Mouse (Mus musculus) kidney, postnatal 36 days (tissue): ENCODE data around the gene Trpc4ap.

Source experiments
- DNase-seq, 2 experiments: peaks; one replicate each; pipeline ENCODE4 v3.0.0; 2021 to 2022; ENCODE audit warnings: mixed read lengths in 2 of 2

The Trpc4ap gene

DNA sequence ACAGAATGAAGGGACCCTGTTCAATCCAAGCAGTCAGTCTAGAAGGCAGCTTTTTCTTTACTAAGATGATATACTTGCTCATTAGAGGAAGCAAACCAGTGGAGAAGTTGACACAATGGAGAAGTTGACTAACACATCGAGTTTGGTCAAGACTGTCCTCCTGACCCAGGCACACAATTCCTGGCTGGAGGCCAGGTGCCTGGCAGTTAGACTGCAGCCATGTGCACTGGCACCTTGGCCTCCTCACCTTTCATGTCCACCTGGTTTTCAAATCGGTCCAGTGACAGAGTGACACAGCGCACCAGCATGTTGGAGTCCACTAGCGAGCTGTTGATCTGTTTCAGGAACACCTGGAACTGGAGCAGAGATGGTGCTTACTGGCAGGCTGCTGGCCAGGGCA is 54.8 kb downstream of the Trpc4ap start:
- peak; percentile 30 to 68 for DNase-seq

DNA sequence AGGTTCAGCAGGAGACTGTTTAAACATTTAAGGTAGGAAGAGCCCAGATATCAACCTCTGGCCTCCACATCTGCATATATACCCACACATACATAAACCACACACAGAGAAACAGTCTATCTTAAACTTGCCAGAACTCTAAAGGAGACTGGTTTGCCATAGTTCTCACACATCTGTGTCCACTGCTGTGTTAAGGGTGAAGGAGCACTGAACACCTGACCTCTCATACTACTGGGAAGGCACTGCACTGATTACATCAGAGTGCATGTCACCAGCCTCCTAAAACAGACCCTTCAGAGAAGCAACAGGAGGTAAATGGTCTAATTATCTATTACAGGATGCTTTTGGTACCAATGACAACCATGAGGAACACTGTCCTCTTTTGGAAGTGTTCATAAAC is 55.3 kb downstream of the Trpc4ap start:
- DNase-seq = no peak

DNA sequence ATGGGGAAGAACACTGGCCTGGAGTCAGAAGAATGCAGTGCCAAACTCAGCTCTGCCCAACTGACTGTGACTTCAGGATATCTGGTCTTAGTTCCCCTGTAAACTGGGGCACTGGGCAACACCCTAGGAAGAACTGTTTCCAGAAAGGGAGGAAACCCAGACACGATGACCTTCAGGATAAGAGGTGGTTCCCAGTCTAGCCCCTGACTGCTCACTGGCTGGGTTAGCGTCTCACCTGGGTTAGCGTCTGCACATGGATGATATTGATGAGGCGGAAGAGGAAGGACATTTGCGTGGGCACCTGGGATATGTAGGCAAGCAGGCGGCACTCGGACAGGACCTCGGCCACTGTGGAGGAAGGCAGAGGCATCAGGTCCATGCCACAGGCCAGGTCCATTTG is 56.2 kb downstream of the Trpc4ap start:
- no peak for DNase-seq

DNA sequence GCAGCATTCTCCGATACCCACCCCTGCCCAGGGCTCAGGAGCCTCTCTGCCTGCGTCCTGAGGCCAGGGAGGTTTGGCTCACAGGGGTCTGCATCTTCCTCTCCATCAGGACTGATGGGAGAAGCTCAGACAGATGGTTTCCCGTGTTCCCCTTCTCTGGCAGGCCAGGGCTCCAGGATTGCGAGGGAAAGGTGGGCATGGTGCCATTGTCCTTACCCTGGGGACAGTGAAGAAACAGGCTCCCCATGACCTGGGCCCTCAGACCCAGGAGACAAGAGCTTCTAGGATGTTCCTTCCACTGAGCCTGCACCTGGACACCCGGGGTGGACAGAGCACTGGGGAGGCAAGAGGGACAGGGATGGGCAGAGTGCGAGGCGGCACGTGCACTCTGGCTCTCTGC is 57.6 kb downstream of the Trpc4ap start:
- DNase-seq = no peak

DNA sequence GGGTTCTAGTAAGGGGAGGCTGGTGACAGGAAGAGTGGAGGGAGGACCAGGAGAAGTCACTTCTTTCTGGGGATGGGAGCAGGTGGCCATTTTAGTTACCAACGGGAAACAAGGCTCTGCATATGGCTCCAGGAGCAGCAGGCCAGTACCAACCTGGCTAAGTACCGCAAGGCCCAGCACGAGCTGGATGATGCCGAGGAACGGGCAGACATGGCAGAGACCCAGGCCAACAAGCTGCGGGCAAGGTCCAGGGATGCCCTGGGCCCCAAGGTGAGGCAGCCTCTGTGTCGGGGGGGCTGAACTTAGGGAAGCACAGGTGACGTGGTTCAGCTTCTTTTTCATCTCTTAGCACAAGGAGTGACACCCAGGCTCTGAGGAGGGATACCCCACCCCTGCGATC is 58.5 kb downstream of the Trpc4ap start:
- no peak for DNase-seq

DNA sequence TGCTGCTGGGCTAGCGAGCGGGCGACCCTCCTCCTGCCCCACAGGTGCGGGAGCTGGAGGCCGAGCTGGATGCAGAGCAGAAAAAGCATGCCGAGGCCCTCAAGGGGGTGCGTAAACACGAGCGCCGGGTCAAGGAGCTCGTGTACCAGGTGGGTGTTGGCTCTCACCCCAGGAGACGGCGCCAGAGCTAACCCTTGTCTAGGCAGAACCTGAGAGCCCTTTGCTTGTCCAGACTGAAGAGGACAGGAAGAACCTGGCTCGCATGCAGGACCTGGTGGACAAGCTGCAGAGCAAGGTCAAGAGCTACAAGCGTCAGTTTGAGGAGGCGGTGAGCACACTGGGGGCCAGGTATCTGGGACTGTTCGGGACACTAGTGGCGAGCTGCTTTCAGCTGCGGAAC is 59.1 kb downstream of the Trpc4ap start:
- DNase-seq = no peak

DNA sequence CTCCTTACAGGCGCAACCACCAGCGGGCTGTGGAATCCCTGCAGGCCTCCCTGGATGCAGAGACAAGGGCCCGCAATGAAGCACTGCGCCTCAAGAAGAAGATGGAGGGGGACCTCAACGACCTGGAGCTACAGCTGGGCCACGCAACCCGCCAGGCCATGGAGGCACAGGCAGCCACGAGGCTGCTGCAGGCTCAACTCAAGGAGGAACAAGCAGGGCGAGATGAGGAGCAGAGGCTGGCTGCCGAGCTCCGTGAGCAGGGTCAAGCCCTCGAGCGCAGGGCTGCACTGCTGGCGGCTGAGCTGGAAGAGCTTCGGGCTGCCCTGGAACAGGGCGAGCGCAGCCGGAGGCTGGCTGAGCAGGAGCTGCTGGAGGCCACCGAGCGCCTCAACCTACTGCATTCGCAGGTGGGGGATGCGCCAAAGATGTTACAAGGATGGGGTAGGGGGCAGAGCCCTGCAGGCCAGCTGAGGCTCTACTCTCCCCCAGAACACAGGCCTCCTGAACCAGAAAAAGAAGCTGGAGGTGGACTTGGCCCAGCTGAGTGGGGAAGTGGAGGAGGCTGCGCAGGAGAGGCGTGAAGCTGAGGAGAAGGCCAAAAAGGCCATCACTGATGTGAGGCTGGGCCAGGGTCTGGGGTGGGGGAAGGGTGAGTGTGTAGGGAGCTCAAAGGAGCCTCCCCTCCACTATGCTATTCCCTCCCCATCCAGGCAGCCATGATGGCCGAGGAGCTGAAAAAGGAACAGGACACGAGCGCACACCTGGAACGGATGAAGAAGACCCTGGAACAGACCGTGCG is 59.8 kb downstream of the Trpc4ap start:
- DNase-seq = no peak

DNA sequence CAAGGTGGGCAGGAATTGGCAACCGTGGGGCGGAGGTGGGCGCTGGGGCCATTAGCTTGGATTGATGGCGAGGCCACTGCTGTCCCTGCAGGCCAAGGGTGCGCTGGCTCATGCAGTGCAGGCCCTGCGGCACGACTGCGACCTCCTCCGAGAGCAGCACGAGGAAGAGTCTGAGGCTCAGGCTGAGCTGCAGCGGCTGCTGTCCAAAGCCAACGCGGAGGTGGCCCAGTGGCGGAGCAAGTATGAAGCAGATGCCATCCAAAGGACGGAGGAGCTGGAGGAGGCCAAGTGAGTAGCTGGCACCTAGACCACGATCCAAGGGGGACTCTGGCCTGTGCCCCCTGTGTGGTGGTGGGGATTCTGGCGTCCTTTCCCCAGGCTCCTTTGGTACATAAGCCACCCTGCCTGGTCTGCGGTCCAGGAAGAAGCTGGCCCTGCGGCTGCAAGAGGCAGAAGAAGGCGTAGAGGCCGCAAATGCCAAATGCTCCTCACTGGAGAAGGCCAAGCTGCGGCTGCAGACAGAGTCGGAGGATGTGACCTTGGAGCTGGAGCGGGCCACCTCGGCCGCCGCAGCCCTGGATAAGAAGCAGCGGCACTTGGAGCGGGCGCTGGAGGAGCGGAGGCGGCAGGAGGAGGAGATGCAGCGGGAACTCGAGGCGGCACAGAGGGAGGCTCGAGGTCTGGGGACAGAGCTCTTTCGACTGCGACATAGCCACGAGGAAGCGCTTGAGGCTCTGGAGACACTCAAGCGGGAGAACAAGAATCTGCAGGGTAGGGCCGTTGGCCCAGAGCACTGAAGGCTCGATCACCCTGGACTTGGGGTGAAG is 61.4 kb downstream of the Trpc4ap start:
- peak in 1 of 2 experiments; percentile 41 for DNase-seq

DNA sequence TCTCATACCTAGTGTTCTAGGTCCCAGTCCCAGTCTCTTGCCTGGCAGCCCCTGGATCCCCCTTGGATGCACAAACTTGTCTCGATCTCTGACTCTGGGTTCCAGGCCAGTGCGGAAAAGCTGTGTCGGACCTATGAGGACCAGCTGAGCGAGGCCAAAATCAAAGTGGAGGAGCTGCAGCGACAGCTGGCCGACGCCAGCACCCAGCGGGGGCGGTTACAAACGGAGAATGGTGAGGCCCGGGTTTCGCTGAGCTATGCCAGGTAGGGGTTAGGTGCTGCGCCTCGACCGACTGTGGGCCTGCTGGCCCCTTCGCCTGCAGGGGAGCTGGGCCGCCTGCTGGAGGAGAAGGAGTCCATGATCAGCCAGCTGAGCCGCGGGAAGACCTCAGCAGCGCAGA is 62.0 kb downstream of the Trpc4ap start:
- DNase-seq = no peak

DNA sequence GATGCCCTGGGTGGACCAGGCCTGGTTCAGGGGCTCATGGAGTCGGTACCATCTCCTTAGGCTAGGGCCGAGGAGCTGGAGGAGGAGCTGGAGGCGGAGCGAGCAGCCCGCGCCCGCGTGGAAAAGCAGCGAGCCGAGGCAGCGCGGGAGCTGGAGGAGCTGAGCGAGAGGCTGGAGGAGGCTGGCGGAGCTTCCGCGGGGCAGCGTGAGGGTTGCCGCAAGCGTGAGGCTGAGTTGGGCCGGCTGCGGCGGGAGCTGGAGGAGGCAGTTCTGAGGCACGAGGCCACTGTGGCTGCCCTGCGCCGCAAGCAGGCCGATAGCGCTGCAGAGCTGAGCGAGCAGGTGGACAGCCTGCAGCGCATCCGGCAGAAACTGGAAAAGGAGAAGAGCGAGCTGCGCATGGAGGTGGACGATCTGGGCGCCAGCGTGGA is 62.9 kb downstream of the Trpc4ap start:
- peak; percentile 21 to 59 for DNase-seq

DNA sequence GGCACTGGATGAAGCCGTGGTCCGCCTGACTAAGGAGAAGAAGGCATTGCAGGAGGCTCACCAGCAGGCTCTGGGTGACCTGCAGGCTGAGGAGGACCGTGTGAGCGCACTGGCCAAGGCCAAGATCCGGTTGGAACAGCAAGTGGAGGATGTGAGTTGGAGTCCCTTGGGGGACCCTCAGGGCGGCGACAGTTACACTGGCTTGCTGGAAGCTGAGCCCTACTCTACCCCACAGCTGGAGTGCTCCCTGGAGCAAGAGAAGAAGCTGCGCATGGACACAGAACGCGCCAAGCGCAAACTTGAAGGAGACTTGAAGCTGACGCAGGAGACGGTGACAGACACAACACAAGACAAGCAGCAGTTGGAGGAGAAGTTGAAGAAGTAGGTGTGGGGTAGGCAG is 63.7 kb downstream of the Trpc4ap start:
- DNase-seq = no peak

DNA sequence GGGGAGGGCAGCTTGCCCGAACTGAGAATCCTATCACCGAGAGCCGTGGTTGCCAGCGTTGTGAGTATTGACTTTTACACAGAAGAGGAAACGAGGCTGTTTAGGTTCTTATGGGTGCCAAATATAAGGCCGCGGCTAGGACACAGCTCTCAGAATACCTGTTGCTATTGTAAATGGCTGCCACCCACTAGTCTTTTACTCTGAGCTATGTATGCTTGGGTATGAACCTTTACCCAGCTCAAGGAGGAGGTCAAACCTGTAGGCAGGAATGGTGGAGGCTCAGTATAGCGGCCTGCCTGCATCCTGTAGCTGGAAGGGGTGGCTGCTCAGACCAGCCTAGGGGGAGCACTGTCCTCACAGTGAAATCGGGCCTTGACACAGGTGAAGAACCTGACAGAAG is 64.1 kb downstream of the Trpc4ap start:
- no peak for DNase-seq

DNA sequence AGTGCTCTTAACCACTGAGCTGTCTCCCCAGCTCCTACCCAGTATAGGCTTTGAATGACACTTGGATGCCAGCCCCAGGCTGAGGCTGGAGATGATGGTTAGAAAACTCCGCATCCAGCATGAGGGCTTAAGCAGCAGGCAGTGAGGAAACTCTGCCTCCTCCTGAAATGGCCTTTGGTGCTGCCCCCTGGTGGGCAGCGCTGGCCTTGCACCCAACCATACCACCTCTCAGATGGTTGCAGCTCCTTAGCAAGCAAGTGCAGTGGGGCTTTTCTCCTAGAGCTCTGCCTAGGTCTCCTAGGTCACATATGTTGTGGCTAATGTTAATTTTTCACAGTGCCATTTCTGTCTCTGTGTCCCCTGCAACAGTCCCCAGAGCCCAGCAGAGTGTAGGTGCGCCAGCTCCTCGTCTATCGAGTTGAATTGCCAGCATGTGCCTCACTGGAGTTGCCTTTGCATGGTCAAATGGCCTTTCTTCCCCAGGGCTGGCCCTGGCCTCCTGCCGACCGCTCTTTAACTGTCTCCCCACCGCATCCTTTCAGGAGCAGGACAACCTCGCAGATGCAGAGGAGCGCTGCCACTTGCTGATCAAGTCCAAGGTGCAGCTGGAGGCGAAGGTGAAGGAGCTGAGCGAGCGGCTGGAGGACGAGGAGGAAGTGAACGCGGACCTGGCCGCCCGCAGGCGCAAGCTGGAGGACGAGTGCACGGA is 65.0 kb downstream of the Trpc4ap start:
- peak; percentile 57 to 88 for DNase-seq

DNA sequence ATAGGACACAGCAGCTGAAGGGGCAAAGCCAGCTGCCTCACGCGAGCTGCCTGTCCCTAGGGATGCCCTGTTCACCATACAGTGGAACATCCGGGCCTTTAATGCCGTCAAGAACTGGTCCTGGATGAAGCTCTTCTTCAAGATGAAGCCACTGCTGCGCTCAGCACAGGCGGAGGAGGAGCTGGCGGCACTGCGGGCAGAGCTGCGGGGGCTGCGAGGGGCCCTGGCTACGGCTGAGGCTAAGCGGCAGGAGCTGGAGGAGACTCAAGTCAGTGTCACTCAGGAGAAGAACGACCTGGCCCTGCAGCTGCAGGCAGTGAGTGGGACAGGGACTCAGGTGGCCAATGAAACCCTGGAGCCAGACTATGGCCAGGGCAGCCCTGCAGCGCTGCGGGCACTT is 65.9 kb downstream of the Trpc4ap start:
- no peak for DNase-seq

DNA sequence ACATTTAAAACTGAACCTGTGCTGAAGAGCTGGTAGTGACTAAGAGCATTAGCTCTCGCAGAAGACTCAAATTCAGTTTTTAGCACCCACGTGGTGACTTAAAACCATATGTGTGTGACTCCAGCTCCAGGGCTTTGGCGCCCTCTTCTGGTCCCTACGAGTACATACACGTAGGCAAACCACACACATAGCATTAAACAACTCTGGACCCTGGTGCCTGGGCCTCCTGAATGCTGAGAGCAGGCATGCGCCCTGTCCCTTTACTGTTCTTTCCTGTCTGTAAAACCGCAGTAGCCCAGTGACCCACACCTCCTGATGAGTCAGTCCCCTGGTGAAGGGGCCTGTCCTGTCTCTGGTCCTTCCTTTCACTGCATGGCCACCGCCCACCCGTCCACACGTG is 67.5 kb downstream of the Trpc4ap start:
- DNase-seq = peak; percentile 19 to 63

DNA sequence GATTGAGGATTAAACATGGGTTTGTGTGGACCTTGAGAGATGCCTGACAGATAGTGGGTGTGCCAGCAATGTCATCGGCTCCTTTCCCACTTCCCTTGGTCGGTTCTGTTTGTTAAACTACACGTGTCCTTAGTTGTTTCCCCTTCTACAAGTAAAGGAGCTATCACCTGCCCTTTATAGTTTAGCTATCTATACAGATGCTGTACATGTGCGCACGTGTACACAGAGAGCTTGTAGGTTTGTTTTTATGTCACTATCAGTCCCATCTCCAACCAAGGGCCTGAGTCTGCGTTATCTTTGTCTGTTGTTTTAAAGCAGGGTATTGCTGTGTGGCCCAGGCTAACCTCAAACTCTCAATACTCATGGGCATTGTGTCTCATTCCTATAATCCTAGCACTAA is 68.2 kb downstream of the Trpc4ap start:
- no peak for DNase-seq

DNA sequence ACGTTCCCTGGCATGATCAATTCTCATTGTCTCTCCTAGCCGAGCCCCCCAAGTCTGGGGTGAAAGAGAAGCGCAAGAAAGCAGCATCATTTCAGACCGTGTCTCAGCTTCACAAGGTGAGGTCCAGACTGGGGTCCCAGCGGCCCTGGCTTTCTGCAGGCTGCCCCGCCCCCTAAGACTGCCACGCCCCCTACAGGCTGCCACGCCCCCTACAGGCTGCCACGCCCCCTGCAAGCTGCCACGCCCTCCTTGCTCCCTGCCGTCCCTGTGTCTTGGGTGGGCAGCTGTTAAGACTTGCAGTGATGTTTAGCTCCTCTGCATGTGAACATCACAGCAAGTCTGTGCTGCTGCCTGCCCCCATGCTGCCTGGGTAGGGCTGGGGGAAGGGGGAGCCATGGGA is 69.6 kb downstream of the Trpc4ap start:
- DNase-seq = no peak

DNA sequence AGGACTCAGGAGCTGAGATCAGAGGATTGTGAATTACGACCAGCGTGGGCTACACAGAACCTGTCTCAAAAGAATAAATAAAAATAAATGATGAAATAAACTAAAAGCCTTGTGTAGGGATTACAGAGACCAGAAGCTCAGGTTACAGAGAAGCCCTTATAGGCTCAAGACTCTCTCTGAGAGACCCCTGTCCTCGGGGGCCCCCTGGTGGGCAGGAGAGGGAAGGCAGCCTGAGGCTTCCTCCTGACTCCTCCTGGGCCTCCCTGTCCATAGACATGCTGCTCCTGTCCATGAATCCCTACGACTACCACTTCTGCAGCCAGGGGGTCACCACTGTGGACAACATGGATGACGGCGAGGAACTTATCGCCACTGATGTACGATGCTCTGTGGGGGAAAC is 72.4 kb downstream of the Trpc4ap start:
- peak; percentile 84 to 97 for DNase-seq

DNA sequence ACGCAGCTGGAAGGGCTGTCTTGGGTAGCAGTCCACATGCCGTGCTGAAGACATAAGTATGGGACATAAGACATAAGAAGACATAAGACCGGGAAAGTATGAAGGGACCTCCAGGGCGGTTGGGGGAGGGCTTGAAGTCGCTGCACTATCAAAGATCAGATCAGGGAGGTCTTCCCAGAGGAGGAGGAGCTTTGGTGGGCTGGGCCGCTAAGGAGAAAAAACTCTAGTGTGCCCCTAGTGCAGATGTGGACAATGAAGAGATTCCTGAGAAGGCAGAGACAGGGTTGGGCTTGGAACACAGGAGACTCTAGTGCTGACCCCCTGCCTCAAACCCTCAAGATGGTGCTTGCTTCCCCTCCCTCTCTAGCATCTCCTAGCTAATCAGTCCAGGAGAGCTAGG is 75.2 kb downstream of the Trpc4ap start:
- DNase-seq = no peak

DNA sequence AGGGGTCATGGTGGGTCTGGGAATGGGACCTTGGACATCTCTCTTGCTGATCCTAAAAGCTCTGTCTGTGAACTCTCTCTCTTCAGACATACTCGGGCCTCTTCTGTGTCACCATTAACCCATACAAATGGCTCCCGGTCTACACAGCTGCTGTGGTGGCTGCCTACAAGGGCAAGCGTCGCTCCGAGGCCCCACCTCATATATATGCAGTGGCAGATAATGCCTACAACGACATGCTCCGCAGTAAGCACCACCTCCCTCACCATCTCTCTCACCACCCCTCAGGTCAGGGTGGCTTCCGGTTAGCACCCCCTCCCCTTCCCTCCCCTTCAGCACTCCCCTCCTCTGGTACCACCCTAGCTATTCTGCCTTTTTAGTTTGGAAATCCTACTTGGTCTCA is 78.2 kb downstream of the Trpc4ap start:
- no peak for DNase-seq

DNA sequence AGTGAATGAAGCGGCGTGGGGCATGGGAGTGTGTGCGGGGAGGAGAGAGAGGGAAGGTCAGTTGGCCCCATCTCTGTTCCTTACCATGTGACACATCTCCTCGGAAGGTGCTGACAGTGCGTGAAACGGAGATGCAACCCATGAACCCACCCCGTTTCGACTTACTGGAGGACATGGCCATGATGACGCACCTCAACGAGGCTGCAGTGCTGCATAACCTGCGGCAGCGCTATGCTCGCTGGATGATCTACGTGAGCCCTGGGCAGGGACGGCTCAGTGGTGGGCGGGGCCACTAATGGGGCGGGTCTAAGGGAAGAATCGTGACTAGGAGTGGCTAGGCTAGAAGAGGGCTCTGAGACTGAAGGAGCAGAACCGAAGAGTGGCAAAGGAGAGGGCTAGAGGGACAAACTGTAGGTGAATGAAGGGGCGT is 78.8 kb downstream of the Trpc4ap start:
- DNase-seq = peak; percentile 70 to 89

DNA sequence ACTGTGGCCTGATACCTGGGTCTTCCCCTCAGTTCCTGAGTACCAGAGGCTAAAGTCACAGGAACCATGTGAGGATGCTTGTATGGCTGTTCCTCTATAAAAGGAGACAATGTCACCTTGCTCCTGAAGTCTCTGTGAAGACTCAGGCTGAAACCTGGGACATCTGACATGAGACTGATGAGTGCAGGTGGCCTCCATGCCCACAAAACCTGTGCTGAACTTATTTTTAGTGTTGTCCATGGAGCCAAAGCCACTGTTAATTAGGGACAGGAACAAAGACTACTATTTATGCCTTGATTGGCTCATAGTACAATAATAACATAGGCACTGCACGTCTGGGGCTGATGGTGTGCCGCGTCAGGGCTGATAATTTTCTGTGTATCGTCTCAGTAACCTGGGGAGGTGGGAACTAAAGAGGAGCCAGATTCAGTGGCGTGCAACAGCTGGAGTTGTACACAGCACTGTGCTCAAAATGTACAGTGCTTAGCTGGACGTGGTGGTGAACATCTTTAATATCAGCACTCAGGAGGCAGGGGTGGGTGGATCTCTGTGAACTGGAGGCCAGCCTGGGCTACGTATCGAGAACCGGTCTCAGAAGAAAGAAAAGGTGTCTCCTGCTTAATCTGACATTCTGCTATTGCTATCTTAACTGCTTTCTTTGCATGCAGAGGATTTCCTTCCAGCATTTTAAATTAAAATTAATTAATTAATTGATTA is 80.2 kb downstream of the Trpc4ap start:
- no peak for DNase-seq

DNA sequence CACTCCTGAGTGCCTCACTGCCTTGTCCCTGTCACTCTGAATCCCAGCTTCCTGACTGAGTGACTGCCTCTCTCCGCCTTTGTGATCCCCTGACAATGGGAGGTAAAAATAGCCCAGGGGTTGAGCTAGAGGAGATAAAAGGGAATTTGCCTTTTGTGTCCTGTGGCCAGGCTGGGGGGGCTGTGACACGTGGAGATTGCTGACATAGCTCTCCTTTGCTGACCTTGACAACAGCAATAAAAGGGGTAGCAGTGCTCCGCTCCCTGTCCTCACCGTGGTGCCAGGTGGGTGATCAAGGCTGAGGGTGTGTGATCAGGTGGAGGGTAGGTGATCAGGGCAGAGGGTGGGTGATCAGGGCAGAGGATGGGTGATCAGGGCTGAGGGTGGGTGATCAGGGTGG is 81.2 kb downstream of the Trpc4ap start, which contains the start of gene Myh7b:
Myh7b (plus strand) TSS at position 235 of the 400 bp plus-strand sequence.
- DNase-seq = no peak
